Mouse (Mus musculus) embryonic fibroblast, embryonic 13.5 days (primary cell): ENCODE results near the gene Grin2a.

Experiments used
- CTCF ChIP-seq: IDR thresholded peaks from 2 replicates; pipeline ENCODE4 v1.5.1; 2011; ENCODE audit warnings: mild to moderate bottlenecking, control low read depth, low read length, moderate library complexity, borderline replicate concordance; ENCODE audit not compliant: insufficient read depth
- POLR2A ChIP-seq: IDR thresholded peaks from 2 replicates; pipeline ENCODE4 v1.6.1; 2011; ENCODE audit warnings: low read depth, mild to moderate bottlenecking, control low read depth, low read length, moderate library complexity

GRCm38 (mm10) chr16:9616807-9617206 lies 378.6 kb downstream of the Grin2a start:
- TF ChIP-seq CTCF: no peak
- TF ChIP-seq POLR2A: no peak
